Mouse (Mus musculus) layer of hippocampus, postnatal 36 days (tissue): Measurements from ENCODE around the gene Olfr66. TPM values are rescaled to one million over a fixed set of nuclear protein-coding genes. Genes with fewer than 3 reads are reported as not detected.

Source experiments
- total RNA-seq, 2 experiments: library from RNA; stranded (reverse); gene quantifications; 2 replicates each; pipeline ENCODE4 v1.2.3; 2021

Olfr66 gene
- total RNA-seq, 2 experiments from 2014 or later: not detected

Other genes with a start within 250 kb of the Olfr66 start
- not detected for gene Olfr622, start 243.6 kb downstream of the Olfr66 start, total RNA-seq
- gene Olfr623, start 222.6 kb downstream of the Olfr66 start, total RNA-seq: not detected
- gene Olfr624, start 215.1 kb downstream of the Olfr66 start, total RNA-seq: not detected
- not detected for gene Olfr625-ps1, start 203.5 kb downstream of the Olfr66 start, total RNA-seq
- not detected for gene Olfr243, start 171.6 kb downstream of the Olfr66 start, total RNA-seq
- not detected for gene Olfr628, start 155.9 kb downstream of the Olfr66 start, total RNA-seq
- gene Olfr629, start 141.3 kb downstream of the Olfr66 start, total RNA-seq: not detected
- gene Olfr630, start 128.9 kb downstream of the Olfr66 start, total RNA-seq: not detected
- not detected for gene Olfr69, start 114.7 kb downstream of the Olfr66 start, total RNA-seq
- not detected for gene Olfr68, start 106.6 kb downstream of the Olfr66 start, total RNA-seq
- gene Olfr67, start 94.4 kb downstream of the Olfr66 start, total RNA-seq: not detected
- gene Hbb-bt, start 72.3 kb downstream of the Olfr66 start, total RNA-seq: 10 to 100 TPM; 35.4 to 54.6 TPM
- 100 to 1,000 TPM; 247 to 439 TPM for gene Hbb-bs, start 58.2 kb downstream of the Olfr66 start, total RNA-seq
- gene Hbb-bh2, start 45.7 kb downstream of the Olfr66 start, total RNA-seq: not detected
- gene Hbb-bh1, start 43.1 kb downstream of the Olfr66 start, total RNA-seq: not detected
- gene Hbb-y, start 33.0 kb downstream of the Olfr66 start, total RNA-seq: not detected
- gene Olfr64, start 8.2 kb upstream of the Olfr66 start, total RNA-seq: not detected
- gene Olfr65, start 17.2 kb upstream of the Olfr66 start, total RNA-seq: not detected
- not detected for gene Olfr631, start 42.6 kb upstream of the Olfr66 start, total RNA-seq
- gene Olfr632, start 48.1 kb upstream of the Olfr66 start, total RNA-seq: not detected
- gene Olfr633, start 58.2 kb upstream of the Olfr66 start, total RNA-seq: not detected
- under 1 TPM; 0.10 to 0.13 TPM for gene Olfr635, start 84.9 kb upstream of the Olfr66 start, total RNA-seq
- gene Olfr638, start 112.5 kb upstream of the Olfr66 start, total RNA-seq: not detected
- under 1 TPM; 0.08 to 0.17 TPM for gene Olfr639, start 131.1 kb upstream of the Olfr66 start, total RNA-seq
- not detected for gene Olfr640, start 139.3 kb upstream of the Olfr66 start, total RNA-seq
- not detected for gene Olfr641, start 149.2 kb upstream of the Olfr66 start, total RNA-seq
- gene Olfr642, start 166.4 kb upstream of the Olfr66 start, total RNA-seq: not detected
- not detected for gene 4930516K23Rik, start 175.2 kb upstream of the Olfr66 start, total RNA-seq
- gene Olfr644, start 185.6 kb upstream of the Olfr66 start, total RNA-seq: not detected
- not detected for gene Olfr645, start 199.2 kb upstream of the Olfr66 start, total RNA-seq
- under 1 TPM in 1 of 2 experiments, not detected in 1; 0.13 TPM for gene Olfr646, start 218.6 kb upstream of the Olfr66 start, total RNA-seq
- gene Ubqln5, start 243.6 kb upstream of the Olfr66 start, total RNA-seq: not detected